8 mouse cellular contexts compared by ENCODE assay signal in genomic region chr12:20990132-20990531, GRCm38 (mm10). TPM values are rescaled to one million over a fixed set of nuclear protein-coding genes. Genes with fewer than 3 reads are reported as not detected.
A peak's percentile ranks its signal among the peaks of the same experiment; 100 is the strongest.
DNase-seq lines count a peak whose midpoint lies in the region; ATAC-seq lines count a peak whose summit lies in the region.
"Not testable (repeated sequence)": the region's sequence is repeated elsewhere in the genome, so short reads cannot be mapped to it uniquely, and the experiment has no call there.

TSS of gene Asap2 (plus strand) at chr12:20990459.

- not testable (repeated sequence) for H3K27me3 ChIP-seq in embryonic facial prominence, embryonic 10.5 days (replicated peaks; ENCODE audit: low read depth, poor library complexity, severe bottlenecking); intestine, embryonic 14.5 days (replicated peaks; ENCODE audit: control insufficient read depth, insufficient read depth, low read length); lung, embryonic 15.5 days

- H3K9ac ChIP-seq in intestine, embryonic 14.5 days (ENCODE audit: low read length): peak within 1 kb of the TSS; percentile 47
- peak within 1 kb of the TSS; percentile 47 for H3K9ac ChIP-seq in lung, embryonic 15.5 days

- not testable (repeated sequence) for ATAC-seq in intestine, embryonic 14.5 days (replicated peaks; ENCODE audit: low FRiP score, low TSS enrichment, low read depth); lung, embryonic 15.5 days (ENCODE audit: borderline replicate concordance, extremely low read depth, low FRiP score, low TSS enrichment)

- H3K36me3 ChIP-seq in embryonic facial prominence, embryonic 10.5 days (replicated peaks); intestine, embryonic 14.5 days (ENCODE audit: control insufficient read depth, insufficient read depth, low read length); lung, embryonic 15.5 days: not testable (repeated sequence)

- peak within 1 kb of the TSS; percentile 34 for H3K4me2 ChIP-seq in intestine, embryonic 14.5 days (ENCODE audit: low read length)
- H3K4me2 ChIP-seq in lung, embryonic 15.5 days: peak within 1 kb of the TSS; percentile 54

- not testable (repeated sequence) for H3K4me1 ChIP-seq in embryonic facial prominence, embryonic 10.5 days; intestine, embryonic 14.5 days (replicated peaks; ENCODE audit: control insufficient read depth, insufficient read depth, low read length); lung, embryonic 15.5 days

- DNase-seq in adrenal gland, adult (ENCODE audit: inconsistent age in 2 of 2, low spot score in 1 of 2): peak; percentile 72 to 85
- peak; percentile 22 for DNase-seq in embryonic facial prominence, embryonic 10.5 days (ENCODE audit: low spot score)
- DNase-seq in gonadal fat pad, adult 2 months (ENCODE audit: low read depth): not testable (repeated sequence)
- peak; percentile 55 for DNase-seq in intestine, embryonic 14.5 days (ENCODE audit: low spot score)
- peak; percentile 48 for DNase-seq in left cerebral cortex, adult 11 months (ENCODE audit: low spot score)
- DNase-seq in ovary, postnatal 14 days (ENCODE audit: low spot score): peak; percentile 7
- peak; percentile 1 for DNase-seq in thymus, postnatal 0 days (ENCODE audit: low spot score)

- 1% methylated on average over 37 of the region's 38 CpGs for WGBS in embryonic facial prominence, embryonic 10.5 days
- 0% methylated on average over 18 of the region's 38 CpGs for WGBS in intestine, embryonic 14.5 days
- WGBS in lung, embryonic 15.5 days: 2% methylated on average over 17 of the region's 38 CpGs

- peak within 1 kb of the TSS; percentile 86 for H3K27ac ChIP-seq in embryonic facial prominence, embryonic 10.5 days (replicated peaks)
- not testable (repeated sequence) for H3K27ac ChIP-seq in intestine, embryonic 14.5 days (ENCODE audit: low read depth); lung, embryonic 15.5 days

- not testable (repeated sequence) for H3K9me3 ChIP-seq in embryonic facial prominence, embryonic 10.5 days; intestine, embryonic 14.5 days (ENCODE audit: control insufficient read depth, low read length); lung, embryonic 15.5 days

- H3K4me3 ChIP-seq in embryonic facial prominence, embryonic 10.5 days: peak within 1 kb of the TSS; percentile 67
- H3K4me3 ChIP-seq in intestine, embryonic 14.5 days (ENCODE audit: low read depth, low read length): peak within 1 kb of the TSS; percentile 42
- H3K4me3 ChIP-seq in lung, embryonic 15.5 days: peak within 1 kb of the TSS; percentile 52

RNA-seq across cellular contexts. Expression of gene Asap2, which starts in this region (rescaled TPM):
- 15.0 and 15.2 TPM in 2 replicates for polyA plus RNA-seq in embryonic facial prominence, embryonic 10.5 days (2016; fragmentation: Nextera tagmentation; extraction: Ambion mirVana)
- 13.4 and 13.6 TPM in 2 replicates for polyA plus RNA-seq in gonadal fat pad, adult 2 months (2012; rRNA removed)
- polyA plus RNA-seq in intestine, embryonic 14.5 days (2014; fragmentation: Nextera tagmentation; extraction: Ambion mirVana): 10.2 and 10.3 TPM in 2 replicates
- 9.2 and 9.6 TPM in 2 replicates for polyA plus RNA-seq in lung, embryonic 15.5 days (2015; fragmentation: Nextera tagmentation; extraction: Ambion mirVana)
- 3.2 and 3.9 TPM in 2 replicates for polyA plus RNA-seq in thymus, postnatal 0 days (2015; fragmentation: Nextera tagmentation; extraction: Ambion mirVana)
